Mouse (Mus musculus): ENCODE results near the gene Pnlip. TPM values are rescaled to one million over a fixed set of nuclear protein-coding genes. Genes with fewer than 3 reads are reported as not detected.

Gene Pnlip
- total RNA-seq, 2 experiments from 2014 or later: not detected

DNA sequence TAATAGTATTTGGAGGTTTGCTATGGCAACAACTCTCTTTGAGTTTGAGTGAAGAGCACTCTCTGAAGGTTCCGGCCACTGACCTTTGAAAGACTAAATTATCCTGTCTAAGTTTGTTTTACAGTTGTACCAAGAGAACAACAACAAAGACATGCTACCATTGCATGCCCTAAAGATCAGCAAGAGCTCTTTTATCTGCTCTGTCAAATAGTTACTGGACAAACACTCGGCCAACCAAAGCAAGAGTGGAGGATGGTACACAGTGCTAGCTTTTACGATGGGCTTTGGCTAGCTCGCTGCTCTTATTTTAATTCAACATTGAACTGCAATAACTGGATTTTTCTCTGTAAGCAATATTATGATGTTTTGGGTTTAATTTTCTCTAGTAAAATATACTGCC lies 65.6 kb downstream of the Pnlip start:
- ATAC-seq (replicated peaks; ENCODE audit: poor library complexity, severe bottlenecking): no peak

DNA sequence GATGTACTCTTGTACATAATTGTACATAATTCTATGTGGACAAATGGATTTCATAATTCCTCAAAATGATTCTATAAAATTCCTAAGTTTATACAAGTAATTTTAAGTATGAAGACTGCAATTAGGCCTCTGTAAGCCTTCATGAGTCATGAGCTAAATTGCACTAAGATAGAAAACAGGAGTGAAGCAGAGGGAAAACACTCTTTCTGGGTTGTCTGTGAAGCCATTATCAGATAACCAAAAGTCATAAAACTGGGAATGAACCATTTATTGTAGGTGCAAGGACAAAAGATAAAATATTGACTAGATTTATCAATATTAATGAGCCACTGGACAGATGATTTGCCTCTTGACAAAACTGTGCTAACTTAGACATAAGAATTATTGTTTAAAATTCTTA lies 68.1 kb downstream of the Pnlip start:
- ATAC-seq (replicated peaks; ENCODE audit: poor library complexity, severe bottlenecking): no peak

DNA sequence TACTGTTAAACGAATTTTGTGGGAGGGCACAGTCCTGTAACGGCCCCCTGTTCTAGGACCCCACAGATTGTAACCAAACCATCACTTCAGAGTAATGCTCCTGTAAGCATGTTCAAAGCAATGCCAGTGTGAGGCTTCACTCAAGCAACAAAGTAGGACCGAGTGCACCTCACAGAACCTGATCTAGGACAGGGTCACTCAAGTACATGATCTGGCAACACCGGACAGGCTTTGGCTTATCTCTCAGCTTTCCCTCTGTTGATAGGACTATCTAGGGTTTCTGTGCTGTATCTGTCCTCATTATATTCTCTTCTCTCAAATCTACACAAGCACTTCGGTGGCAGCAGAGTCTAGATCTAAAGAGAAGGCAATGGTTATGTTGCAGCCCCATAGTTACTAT lies 74.3 kb downstream of the Pnlip start:
- no peak for ATAC-seq (replicated peaks; ENCODE audit: poor library complexity, severe bottlenecking)

DNA sequence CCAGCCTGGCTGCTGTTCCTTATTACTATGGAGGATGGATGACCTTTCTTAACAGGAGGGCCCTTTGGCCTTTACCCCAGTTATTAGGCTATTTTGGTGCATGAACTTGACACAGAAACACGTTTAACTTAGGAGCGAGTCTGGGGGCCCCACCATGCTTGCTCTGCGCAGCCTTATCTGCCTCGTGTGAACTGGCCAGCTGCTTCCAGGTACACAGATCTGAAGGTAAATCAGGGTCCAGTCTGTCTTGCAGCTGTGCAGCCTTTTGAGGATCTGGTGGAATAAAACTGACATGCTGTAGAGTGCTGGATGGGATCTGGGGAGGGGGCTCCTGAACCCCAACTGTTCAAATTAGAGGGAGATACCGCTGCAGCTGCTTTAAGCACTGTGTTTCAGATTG lies 75.5 kb downstream of the Pnlip start:
- no peak for ATAC-seq (replicated peaks; ENCODE audit: poor library complexity, severe bottlenecking)

DNA sequence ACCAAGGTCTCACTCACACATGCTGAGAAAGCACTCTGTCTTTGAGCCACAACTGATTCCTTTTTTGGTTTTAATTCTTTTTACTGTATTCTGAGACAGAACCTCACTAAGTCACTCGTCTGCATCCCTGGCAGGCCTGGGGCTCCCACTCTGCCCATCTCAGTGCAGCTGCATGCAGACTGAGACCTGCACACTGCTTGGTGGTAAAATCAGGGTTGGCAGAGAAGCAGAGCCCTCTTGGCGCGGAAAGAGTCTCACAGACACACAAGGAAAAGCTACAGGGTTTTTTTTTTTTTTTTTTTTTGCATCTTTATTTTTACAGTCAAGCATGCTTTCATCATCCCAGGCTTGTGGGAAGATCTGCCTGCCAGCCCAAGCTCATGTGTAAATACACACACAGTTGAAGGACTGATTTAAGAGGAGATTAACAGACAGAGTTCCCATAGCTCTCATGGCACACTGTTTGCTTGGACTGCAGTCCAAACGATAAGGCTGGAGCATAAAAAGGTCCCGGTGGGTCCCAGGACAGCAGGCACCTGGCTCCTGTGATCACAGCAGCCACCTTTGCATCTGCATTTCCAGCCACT lies 76.2 kb downstream of the Pnlip start, which contains the start of gene Pnliprp1:
Gene Pnliprp1, plus strand, starts transcription at position 443 of the 587 bp plus-strand sequence.
- no peak for ATAC-seq (replicated peaks; ENCODE audit: poor library complexity, severe bottlenecking)

Other genes with a start within 250 kb of the Pnlip start
- not detected in 2 replicates for gene Gfra1, start 196.6 kb upstream of the Pnlip start, total RNA-seq (2014; fragmentation: Nextera tagmentation)
- gene Gfra1, start 196.6 kb upstream of the Pnlip start, total RNA-seq (2017): not detected in 2 replicates
- gene Ccdc172, start 140.5 kb upstream of the Pnlip start, total RNA-seq (2014; fragmentation: Nextera tagmentation): not detected in 2 replicates
- not detected in 2 replicates for gene Ccdc172, start 140.5 kb upstream of the Pnlip start, total RNA-seq (2017)
- gene Pnliprp1, start 76.4 kb downstream of the Pnlip start, total RNA-seq (2014; fragmentation: Nextera tagmentation): not detected in 2 replicates
- gene Pnliprp1, start 76.4 kb downstream of the Pnlip start, total RNA-seq (2017): not detected in 2 replicates
- gene Pnliprp2, start 107.2 kb downstream of the Pnlip start, total RNA-seq (2014; fragmentation: Nextera tagmentation): not detected in 2 replicates
- gene Pnliprp2, start 107.2 kb downstream of the Pnlip start, total RNA-seq (2017): not detected in 2 replicates
- not detected in 2 replicates for gene 1700019N19Rik, start 142.0 kb downstream of the Pnlip start, total RNA-seq (2014; fragmentation: Nextera tagmentation)
- gene 1700019N19Rik, start 142.0 kb downstream of the Pnlip start, total RNA-seq (2017): not detected in 2 replicates

Data from granulocyte monocyte progenitor cell, adult 5-6 weeks (primary cell).